Mouse (Mus musculus) stomach, embryonic 15.5 days (tissue): ENCODE results near the gene Cct4. TPM values are rescaled to one million over a fixed set of nuclear protein-coding genes. Genes with fewer than 3 reads are reported as not detected.

Experiments
- ATAC-seq: fragments of 200-750 bp; cut with Nextera tagmentation; 2 replicates; pipeline ENCODE4 v1.8.0; 2017; ENCODE audit warnings: low read depth, moderate number of reproducible peaks, moderate TSS enrichment; ENCODE audit not compliant: insufficient read depth, low FRiP score
- H3K27ac ChIP-seq: fragments of 300-500 bp; sonication (generic); 2 replicates; pipeline ENCODE4 v1.5.1; 2015; ENCODE audit warnings: mild to moderate bottlenecking, inconsistent platforms
- H3K27me3 ChIP-seq: fragments of 300-500 bp; sonication (generic); replicated peaks from 2 replicates; pipeline ENCODE4 v1.6.1; 2015; ENCODE audit warnings: inconsistent platforms
- H3K36me3 ChIP-seq: fragments of 300-500 bp; sonication (generic); 2 replicates; pipeline ENCODE4 v1.6.1; 2015; ENCODE audit warnings: inconsistent platforms
- H3K4me1 ChIP-seq: fragments of 300-500 bp; sonication (generic); 2 replicates; pipeline ENCODE4 v1.6.1; 2015; ENCODE audit warnings: inconsistent platforms
- H3K4me2 ChIP-seq: fragments of 300-500 bp; sonication (generic); 2 replicates; pipeline ENCODE4 v1.6.1; 2015; ENCODE audit warnings: mild to moderate bottlenecking, inconsistent platforms
- H3K4me3 ChIP-seq: fragments of 300-500 bp; sonication (generic); replicated peaks from 2 replicates; pipeline ENCODE4 v1.5.1; 2015; ENCODE audit warnings: inconsistent platforms
- H3K9ac ChIP-seq: fragments of 300-500 bp; sonication (generic); 2 replicates; pipeline ENCODE4 v1.6.1; 2015; ENCODE audit warnings: inconsistent platforms
- H3K9me3 ChIP-seq: fragments of 300-500 bp; sonication (generic); 2 replicates; pipeline ENCODE4 v1.6.1; 2016; ENCODE audit warnings: inconsistent platforms
- WGBS: fragments of 180-500 bp; shearing (Covaris S2); methylation state at CpG from one replicate; pipeline ENCODE4 v1.1.7; 2015; 5-methylcytosine and 5-hydroxymethylcytosine counted together
- polyA plus RNA-seq: library from polyadenylated mRNA; unstranded; fragments of >200 nt; fragmentation: Nextera tagmentation; extraction: Ambion mirVana; gene quantifications from 2 replicates; pipeline ENCODE4 v1.2.1, GENCODE M21; 2015

Cct4 gene
- polyA plus RNA-seq, 1 experiment from 2014 or later, result 248 TPM

DNA sequence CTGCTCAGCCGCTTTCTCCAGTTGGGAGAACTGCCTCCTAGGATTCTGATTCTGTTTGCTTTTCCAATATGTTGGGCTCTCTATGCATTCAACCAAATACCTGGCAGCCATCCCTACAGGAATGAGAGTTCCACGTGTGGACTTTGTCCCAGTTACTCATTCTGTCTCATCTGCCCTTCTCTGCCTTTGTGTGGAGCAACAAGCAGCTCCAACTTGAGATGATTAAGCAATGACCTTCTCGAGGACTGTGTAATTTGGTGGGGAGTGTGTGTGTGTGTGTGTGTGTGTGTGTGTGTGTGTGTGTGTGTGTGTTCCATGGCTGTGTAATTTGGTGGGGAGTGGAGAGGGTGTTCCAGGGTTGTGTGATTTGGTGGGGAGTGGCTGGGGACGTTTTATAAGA lies 62.0 kb downstream of the Cct4 start:
- H3K9me3 ChIP-seq, result no peaks in the 10 kb centered on the region
- no peaks in the 10 kb centered on the region for H3K27me3 ChIP-seq
- no peak overlapping the region for H3K4me3 ChIP-seq
- no peak overlapping the region for H3K9ac ChIP-seq
- H3K27ac ChIP-seq, result no peak overlapping the region
- 58% methylated on average over 4 of the region's 4 CpGs for WGBS
- H3K4me2 ChIP-seq, result no peak overlapping the region
- H3K4me1 ChIP-seq, result no peaks in the 10 kb centered on the region
- no peaks in the 10 kb centered on the region for H3K36me3 ChIP-seq
- ATAC-seq, result no peak

Other genes starting within 250 kb of the Cct4 start
- 11.8 and 13.6 TPM in 2 replicates for gene B3gnt2, start 129.6 kb upstream of the Cct4 start, polyA plus RNA-seq
- 2.5 and 2.7 TPM in 2 replicates for gene Zrsr1, start 18.5 kb upstream of the Cct4 start, polyA plus RNA-seq
- gene Gm28048, start 8.4 kb upstream of the Cct4 start, polyA plus RNA-seq, result 12.1 and 15.0 TPM in 2 replicates
- 368 and 394 TPM in 2 replicates for gene Commd1, start 8.1 kb upstream of the Cct4 start, polyA plus RNA-seq
- gene Fam161a, start 17.0 kb downstream of the Cct4 start, polyA plus RNA-seq, result 2.7 and 4.0 TPM in 2 replicates